Mouse (Mus musculus) heart, postnatal 0 days (tissue): Measurements from ENCODE around the gene Shc1.

Experiments
- CTCF ChIP-seq: IDR thresholded peaks from 2 replicates; pipeline ENCODE4 v1.5.1; 2016; ENCODE audit warnings: antibody characterized with exemption, control low read depth, low read depth
- EP300 ChIP-seq: IDR thresholded peaks from 2 replicates; pipeline ENCODE4 v1.6.1; 2016; ENCODE audit warnings: antibody characterized with exemption, low read depth

GRCm38 (mm10) chr3:89410864-89411263 is 7.4 kb upstream of the Shc1 start:
- TF ChIP-seq CTCF (no peak), EP300 (no peak)
